Mouse (Mus musculus) B cell, adult 2 months (primary cell): ENCODE measurements around the gene Prkd2.

Source experiments
- DNase-seq, 2 experiments: peaks; one replicate each; pipeline ENCODE4 v3.0.0; 2022

The Prkd2 gene

GRCm38 (mm10) chr7:16895511-16895910 lies 52.8 kb downstream of the Prkd2 start:
- no peak for DNase-seq

DNA sequence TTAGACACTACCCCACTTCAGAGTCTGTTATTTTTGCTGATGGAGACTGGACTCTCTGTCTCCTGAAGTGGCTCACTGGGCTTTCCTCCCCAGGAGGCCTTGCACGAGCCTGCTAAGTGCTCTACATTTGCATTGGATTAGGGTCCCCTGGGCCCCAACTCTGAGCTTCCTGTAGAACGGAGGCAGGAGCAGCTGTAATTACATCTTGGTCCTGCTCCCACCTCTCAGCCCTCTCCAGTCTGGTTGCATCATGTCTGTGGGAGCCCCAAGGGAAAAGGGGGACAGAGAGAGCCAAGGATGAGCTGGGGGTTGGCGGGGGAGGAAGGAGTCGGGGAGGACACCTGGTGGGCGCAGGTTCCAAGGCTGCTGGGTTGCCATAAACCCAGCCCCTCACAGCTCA lies 57.8 kb downstream of the Prkd2 start:
- DNase-seq: no peak

- DNase-seq: no peak
Observed at GRCm38 (mm10) chr7:16903439-16903955, 60.8 kb downstream of the Prkd2 start.

GRCm38 (mm10) chr7:16904120-16904675 lies 61.5 kb downstream of the Prkd2 start:
- no peak for DNase-seq

GRCm38 (mm10) chr7:16905491-16906021 lies 62.9 kb downstream of the Prkd2 start:
- no peak for DNase-seq

GRCm38 (mm10) chr7:16906281-16906680 lies 63.6 kb downstream of the Prkd2 start, which contains the start of gene Ptgir:
Gene Ptgir (plus strand): TSS chr7:16906490.
- DNase-seq: peak in 1 of 2 experiments; percentile 25

DNA sequence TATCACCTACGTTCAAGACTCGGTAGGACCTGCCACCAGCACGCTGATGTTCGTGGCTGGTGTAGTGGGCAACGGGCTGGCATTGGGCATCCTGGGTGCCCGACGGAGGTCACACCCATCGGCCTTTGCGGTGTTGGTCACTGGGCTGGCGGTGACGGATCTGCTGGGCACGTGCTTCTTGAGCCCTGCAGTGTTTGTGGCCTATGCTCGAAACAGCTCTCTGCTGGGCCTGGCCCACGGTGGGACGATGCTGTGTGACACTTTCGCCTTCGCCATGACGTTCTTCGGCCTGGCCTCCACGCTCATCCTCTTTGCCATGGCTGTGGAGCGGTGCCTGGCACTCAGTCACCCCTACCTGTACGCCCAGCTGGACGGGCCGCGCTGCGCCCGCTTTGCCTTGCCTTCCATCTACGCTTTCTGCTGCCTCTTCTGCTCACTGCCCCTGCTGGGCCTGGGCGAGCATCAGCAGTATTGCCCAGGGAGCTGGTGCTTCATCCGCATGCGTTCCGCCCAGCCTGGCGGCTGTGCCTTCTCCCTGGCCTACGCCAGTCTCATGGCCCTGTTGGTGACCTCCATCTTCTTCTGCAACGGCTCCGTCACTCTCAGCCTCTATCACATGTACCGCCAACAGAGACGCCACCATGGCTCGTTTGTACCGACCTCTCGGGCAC lies 64.3 kb downstream of the Prkd2 start:
- DNase-seq: no peak

DNA sequence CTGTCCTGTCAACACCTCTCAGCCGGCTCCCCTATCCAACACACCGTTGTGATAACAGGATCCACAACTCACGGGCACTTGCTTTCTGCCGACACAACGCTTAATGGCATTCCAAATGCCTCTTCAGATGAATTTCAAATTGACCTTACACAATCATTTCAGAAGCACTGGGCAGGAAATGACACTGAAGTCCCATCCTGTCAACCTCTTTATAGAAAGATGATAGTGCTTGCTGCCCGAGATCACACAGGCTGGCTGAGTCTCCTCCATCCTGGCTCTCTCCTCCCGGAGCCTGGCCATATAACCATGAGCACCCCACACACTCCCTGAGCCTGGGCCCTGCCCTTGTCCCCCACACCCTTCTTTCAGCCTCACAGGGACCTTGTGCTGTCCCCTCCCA lies 65.1 kb downstream of the Prkd2 start:
- no peak for DNase-seq

DNA sequence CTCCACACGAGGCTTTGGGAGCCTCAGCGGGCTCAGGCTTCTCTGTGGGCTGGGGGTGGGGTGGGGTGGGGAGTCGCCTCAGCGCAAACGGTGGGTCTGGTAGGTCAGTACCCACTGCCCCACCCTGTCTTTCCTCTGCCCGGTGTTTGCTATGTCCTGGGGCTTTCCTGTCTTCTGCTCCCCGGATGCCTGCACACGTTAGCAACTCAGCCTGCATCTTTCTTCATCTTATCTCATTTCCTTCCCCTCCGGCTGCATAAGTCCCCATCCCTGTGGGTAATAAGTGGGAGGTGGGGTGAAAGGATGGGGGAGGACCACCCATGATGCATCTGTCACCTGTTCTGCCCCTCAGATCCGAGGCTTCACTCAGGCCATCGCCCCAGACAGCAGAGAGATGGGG lies 65.7 kb downstream of the Prkd2 start:
- DNase-seq: no peak

- no peak for DNase-seq
Observed at GRCm38 (mm10) chr7:16908859-16909258, 66.2 kb downstream of the Prkd2 start.

DNA sequence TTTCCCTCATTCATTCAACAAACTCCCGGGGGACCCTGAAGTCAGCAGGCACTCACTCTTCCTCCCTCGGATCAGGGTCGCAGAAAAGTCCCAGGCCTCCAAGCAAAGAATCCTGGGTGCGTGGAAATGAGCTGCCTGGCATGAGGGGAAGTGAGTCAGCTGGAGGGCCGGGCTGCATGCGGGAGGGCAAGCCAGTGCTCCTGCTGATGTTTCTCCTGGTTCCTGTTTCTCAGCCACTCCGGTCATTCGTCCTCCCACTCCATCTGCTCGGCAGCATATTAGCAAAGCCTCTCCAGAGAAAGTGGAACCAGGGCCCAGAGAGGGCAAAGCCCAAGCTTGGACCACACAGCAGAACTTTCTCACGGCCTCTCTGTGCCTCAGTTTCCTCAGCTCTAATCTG lies 67.2 kb downstream of the Prkd2 start:
- no peak for DNase-seq

- DNase-seq: no peak
Observed at GRCm38 (mm10) chr7:16911904-16912303, 69.2 kb downstream of the Prkd2 start.

GRCm38 (mm10) chr7:16912360-16912759 lies 69.7 kb downstream of the Prkd2 start:
- DNase-seq: no peak

DNA sequence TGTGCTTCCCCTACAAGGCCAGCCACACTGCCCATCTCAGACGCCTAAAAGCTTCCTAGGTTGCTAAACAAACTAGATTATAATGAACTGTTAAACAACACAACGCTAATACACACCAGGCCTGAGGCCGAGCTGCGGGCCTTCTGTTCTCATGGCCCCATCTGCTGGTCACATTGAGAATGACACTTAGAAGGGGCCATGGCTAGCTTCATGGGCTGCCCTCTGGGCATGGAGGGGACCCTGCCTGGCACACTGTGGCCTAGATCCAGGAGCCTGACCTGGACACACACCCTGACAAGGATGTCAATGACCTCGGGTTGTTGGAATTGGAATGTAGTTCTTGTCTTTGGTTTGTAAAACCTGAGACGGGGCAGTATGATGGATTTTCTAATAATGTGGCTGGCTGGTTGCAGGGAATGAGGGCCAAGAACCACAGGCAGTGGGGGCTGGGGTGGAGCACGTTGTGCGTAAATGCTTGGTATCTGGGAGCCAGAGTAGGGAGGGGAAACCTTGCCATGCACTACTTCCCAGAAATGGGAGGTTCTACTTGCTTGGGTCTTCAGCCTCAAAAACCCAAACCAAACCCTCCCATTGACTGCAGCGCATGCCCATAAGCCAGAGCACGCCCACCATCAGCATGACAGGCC lies 71.2 kb downstream of the Prkd2 start:
- DNase-seq: peak; percentile 82 to 83

- no peak for DNase-seq
Observed at GRCm38 (mm10) chr7:16914453-16915343, 72.0 kb downstream of the Prkd2 start.

DNA sequence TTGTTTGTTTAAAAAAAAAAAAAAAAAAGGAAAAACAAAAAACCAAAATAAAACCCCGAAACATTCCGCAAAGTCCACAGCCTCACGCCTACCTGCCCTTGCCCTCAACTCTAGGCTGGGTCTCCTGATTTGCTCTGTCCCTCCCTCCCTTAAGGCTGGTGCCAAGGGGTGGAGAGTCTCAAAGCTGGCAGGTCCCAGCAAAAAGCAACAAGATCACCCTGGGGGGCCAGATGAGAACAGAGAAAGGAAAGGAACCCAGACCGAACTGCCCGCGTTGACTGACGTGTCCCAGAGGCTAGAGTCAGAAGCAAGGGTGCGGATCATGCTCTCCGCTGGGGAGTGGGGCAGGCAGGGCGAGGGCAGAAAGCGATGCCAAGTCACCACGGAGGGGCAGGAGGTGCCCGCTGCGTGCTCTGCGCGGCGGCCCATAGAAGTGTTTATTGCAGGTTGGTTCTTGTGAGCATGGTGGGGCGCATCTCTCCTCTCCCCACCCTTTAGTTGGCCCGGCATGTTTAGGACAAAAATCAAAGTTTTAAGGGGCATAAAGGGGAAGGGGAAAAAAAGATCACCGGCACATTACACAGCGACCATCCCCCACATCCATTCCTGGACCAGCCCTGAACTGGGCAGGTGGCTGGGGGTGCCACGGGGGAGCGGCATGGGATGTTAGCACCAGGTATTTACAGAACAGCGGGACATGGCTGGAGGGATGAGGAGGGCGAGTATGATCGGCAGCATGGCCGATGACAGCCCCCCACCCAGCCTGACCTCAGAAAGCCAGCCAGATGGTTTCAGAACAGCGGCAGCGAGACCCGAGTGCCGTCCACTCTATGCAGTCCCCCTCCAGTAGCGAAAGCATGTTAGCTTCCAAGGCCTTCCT lies 73.0 kb downstream of the Prkd2 start:
- no peak for DNase-seq

GRCm38 (mm10) chr7:16916342-16917265 lies 73.9 kb downstream of the Prkd2 start:
- no peak for DNase-seq

DNA sequence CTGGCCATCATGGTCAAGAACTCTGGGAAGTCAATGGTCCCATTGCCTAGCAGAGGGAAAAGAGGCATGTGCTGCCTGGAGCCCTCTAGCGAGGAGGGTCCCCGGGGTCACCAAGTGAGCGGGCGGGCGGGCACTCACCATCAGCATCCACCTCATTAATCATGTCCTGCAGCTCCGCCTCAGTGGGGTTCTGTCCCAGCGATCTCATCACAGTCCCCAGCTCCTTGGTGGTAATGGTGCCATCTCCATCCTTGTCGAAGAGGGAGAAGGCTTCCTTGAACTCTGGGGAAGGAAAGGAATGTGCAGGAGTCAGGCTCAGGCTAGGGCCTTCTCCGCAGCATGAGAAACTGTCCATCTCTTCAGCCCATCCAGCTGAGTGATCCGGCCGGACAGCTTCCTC lies 74.7 kb downstream of the Prkd2 start:
- no peak for DNase-seq

GRCm38 (mm10) chr7:16918014-16918413 lies 75.3 kb downstream of the Prkd2 start:
- no peak for DNase-seq

DNA sequence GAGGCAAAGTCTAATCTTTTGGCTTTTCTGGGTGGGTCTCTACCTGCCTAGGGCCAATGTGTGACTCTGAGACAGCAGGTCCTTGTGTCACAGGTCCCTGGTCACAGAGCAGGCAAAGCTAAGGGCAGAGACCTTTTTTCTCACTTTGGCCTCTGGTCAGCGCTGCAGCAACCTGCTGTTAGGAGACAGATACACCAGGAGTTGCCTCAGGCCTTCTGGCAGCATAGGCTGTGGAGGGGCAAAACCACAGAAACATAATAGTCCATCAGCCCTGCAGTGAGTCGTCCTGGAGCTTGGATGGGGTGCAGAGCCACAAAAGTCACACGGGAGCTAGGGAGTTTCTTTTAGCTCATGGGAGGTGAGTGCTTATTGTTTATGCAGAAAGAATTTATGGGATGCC lies 76.0 kb downstream of the Prkd2 start:
- DNase-seq: no peak
